Mouse (Mus musculus): ENCODE data around the gene Itgb1bp1.

DNA sequence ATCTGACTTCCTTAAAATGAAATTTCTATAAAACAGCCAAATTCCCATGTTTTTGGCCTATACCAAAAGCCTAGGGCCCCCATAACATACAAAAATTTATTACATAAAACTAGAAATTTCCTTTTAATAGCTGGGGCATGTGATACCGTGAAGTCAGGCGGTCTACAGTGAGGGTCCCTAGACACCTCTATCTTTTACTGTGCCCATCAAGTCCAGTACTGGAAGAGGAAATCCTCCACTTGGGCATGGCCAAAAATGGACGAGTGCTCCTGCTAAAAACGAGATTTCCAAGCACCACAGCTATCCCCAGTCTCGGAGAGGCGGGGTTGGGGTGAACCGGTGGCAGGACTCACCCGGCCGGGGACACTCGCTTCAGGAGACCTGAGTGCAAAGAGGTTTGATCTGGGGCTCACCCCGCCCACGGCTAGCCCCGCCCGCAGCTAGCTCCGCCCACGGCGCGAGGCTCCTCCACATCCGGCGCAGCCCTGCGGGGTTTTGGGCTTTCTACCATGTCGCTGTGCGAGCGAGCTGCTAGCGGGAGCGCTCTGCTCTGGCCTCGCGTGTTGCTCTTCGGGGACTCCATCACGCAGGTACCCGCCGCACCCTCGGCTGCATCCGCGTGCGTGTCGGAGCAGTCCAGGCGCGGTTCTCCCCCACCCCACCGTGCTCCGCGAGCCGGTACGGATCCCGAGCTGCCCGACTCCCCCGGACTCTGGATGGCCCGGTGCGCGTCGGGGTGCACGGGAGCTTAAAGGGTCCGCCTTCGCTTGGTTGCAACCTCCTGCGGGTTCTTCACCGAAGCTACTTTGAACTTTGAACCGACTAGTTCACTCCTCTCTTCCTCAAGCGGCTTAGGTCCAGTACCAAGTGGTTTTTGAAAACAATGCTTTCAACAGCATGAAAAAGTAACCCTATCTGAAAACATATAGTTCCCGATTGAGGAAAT lies 30.1 kb upstream of the Itgb1bp1 start, which contains the start of gene Iah1:
- TF ChIP-seq CTCF (IDR thresholded peaks at IDR 0.05; ENCODE audit: borderline replicate concordance, extremely low read depth, insufficient read depth, insufficient read length): no peak
- TF ChIP-seq POLR2A (IDR thresholded peaks at IDR 0.05; ENCODE audit: borderline replicate concordance, extremely low read depth, insufficient read depth, insufficient read length, poor library complexity, severe bottlenecking): peak; percentile 54; the same call in 1 of the 2 replicates

Measured in brain, embryonic 14.5 days (tissue).